Mouse (Mus musculus) ES-E14 (cell line): ENCODE measurements at regions not wholly inside any gene's neighbourhood (a gene's known extent, or its start where the extent isn't known, plus 50 kb on each side); places are given as distances from the start of the nearest gene placed in this dataset.

ENCODE experiments used
- HCFC1 ChIP-seq: IDR thresholded peaks from 2 replicates; pipeline ENCODE4 v1.6.1; 2012; ENCODE audit warnings: low read length, inconsistent platforms, borderline replicate concordance; ENCODE audit not compliant: insufficient read depth
- MAFK ChIP-seq: IDR thresholded peaks from 2 replicates; pipeline ENCODE4 v1.6.1; 2014; ENCODE audit warnings: mild to moderate bottlenecking, low read depth, low read length, inconsistent platforms; ENCODE audit not compliant: insufficient read depth
- ZC3H11A ChIP-seq: IDR thresholded peaks from 2 replicates; pipeline ENCODE4 v1.6.1; 2012; ENCODE audit warnings: low read depth, mild to moderate bottlenecking, inconsistent platforms, low read length, borderline replicate concordance
- ZNF384 ChIP-seq: IDR thresholded peaks from 2 replicates; pipeline ENCODE4 v1.6.1; 2012; ENCODE audit warnings: low read depth, low read length, inconsistent platforms

DNA sequence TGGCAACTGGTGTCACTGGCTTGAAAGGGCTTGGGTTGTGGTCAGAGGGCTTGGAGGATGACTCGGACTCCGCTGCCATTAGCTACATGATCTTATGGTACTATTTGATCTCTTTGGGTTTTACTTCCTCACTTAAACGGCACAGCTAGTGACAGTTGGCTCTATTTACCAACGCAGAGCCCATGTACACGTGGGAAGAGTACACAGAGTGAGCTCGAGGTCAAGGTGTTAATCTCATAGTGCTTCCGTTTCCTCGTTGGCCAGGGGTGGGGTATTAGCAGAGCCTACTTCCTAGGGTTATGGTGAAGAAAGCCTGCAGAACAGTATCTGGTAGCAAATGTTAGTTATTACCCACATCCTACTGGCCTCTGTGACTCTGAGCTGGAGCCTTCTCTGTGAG lies 96.2 kb downstream of the Fam43a start:
- TF ChIP-seq MAFK, result no peak
- TF ChIP-seq HCFC1, result no peak
- TF ChIP-seq ZNF384, result no peak
- no peak for TF ChIP-seq ZC3H11A
